Mouse (Mus musculus): ENCODE measurements around the gene Flt3. TPM values are rescaled to one million over a fixed set of nuclear protein-coding genes. Genes with fewer than 3 reads are reported as not detected.

Flt3 gene
- total RNA-seq, 2 experiments from 2014 or later = 1.7 to 2.4 TPM

DNA sequence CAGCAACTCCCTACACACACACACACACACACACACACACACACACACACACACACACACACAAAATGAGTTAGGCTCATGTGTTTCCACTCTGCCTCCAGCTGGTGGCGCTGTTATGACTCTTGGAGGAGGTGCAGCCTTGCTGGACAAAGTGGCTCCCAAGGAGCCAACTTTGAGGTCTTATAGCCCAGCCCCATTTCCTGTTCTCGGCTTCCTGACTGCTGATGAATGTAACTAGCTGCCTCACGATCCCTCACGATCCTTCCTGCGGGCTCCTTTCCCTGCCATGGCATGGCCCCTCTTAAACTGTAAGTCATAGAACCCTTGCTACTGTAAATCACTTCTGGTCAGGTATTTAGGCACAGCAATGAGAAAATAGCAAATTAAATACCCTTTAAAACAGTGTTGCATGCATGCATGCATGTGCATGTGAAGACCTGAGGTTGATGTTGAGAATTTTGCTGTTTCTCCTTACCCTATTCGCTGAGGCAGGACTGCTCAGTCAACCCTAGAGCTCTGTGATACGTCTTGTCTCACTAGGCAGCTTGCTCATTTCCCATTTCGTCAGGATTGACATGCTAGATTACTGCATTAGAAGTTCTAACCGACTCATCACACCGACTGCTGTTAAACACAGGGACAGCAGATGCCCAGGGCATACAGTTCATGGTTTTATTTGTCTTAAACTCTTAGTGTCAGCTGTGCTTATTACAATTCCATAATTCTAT is 18.3 kb upstream of the Flt3 start:
- ATAC-seq (replicated peaks; ENCODE audit: low FRiP score, low TSS enrichment, poor library complexity, severe bottlenecking) = peak; percentile 92

DNA sequence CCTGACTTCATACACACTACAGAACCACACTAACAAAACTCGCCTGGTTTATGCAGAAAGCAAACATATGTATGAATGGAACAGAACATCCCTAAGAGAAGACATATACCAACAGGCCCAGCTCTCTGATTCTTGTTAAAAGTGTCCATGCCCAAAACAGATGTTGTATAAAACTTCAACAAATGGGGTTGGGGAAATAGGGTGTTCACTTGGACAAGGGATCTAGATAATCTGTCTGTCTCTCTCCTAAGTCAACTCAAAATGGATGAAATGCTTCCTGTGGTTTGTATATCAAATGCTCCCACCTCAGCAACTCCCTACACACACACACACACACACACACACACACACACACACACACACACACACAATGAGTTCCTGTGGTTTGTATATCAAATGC is 17.7 kb upstream of the Flt3 start:
- ATAC-seq (replicated peaks; ENCODE audit: low FRiP score, low TSS enrichment, poor library complexity, severe bottlenecking) = peak; percentile 34

DNA sequence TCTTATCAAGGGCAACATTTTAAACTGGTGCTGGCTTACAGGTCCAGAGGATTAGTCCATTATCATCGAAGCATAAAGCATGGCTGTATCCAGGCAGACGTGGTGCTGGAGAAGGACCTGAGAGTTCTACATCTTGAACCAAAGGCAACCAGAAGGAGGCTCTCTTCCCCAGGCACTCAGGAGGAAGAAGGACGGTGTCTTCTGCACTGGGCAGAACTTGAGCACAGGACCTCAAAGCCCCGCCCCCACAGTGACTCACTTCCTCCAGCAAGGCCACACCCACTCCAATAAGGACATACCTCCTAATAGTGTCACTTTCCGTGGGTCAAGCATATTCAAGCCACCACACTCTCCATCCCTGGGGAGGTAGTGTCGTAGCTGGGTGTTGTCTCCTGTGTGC is 10.3 kb upstream of the Flt3 start:
- no peak for ATAC-seq (replicated peaks; ENCODE audit: low FRiP score, low TSS enrichment, poor library complexity, severe bottlenecking)

DNA sequence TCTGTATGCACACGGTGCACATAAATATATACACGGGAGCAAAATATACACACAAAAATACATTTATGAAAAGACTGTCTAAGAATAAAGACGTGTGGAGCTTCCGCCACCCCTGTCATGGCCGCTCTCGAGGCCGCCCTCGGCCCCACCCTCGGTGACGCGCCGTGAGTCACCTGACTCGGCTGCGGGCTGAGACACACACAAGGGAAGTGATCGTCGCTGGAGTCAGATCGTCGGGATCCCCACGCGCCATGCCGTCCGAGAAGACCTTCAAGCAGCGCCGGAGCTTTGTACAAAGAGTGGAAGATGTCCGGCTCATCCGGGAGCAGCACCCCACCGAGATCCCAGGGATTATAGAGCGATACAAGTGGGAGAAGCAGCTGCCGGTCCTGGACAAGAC is 8.4 kb upstream of the Flt3 start:
- ATAC-seq (replicated peaks; ENCODE audit: low FRiP score, low TSS enrichment, poor library complexity, severe bottlenecking) = no peak

DNA sequence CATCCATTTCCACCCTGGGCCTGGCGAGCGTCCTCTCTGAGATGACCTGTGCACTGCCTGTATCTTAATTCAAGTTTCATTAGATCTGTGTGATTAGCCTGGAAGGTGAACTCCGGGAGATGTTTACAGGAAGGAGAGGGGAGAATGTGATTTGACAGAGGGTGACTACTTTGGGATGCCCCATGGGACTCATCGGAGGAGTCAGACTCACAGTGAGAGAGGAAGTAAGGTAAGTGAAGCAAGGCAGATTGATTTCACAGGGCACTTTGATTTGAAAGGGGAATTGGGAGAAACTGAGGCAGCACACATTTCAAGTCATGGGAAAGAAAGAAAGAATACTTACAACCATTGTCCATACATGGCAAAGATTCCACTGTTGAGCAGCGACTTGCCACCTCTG is 5.8 kb upstream of the Flt3 start:
- ATAC-seq (replicated peaks; ENCODE audit: low FRiP score, low TSS enrichment, poor library complexity, severe bottlenecking) = no peak

DNA sequence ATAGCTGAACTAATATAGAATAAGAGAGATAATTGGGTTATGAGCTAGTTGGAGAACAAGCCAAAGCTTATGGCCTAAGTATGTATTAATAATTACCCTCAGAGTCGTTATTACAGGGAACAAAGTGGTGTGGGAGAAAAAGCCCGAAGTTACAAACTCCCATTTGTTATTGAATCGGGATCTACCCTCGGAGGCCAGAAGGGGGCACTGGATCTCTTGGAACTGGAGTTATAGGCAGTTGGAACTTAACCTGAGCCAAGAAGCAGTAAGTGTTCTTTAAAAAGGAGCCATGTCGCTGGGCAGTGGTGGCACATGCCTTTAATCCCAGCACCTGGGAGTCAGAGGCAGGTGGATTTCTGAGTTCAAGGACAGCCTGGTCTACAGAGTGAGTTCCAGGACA is 2.2 kb upstream of the Flt3 start:
- peak; percentile 60 for ATAC-seq (replicated peaks; ENCODE audit: low FRiP score, low TSS enrichment, poor library complexity, severe bottlenecking)

DNA sequence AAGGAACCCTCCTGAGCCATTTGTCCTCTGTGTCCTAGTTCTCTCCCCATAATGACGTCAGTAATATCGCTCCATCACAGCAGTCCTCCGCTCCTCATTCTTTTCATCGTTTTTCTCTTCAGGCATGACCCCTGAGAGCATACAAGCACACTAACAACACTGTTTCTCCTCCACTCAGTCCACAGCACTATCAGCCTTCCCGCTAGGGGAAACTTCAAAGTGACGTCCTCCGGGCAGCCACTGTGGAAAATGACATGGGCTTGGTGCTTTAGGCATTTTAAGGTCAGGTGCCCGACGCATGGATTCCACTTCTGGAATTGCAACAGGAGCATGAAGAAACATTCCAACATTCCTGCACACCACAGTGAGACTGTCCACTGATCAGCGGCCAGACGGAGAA is 735 bp upstream of the Flt3 start:
- ATAC-seq (replicated peaks; ENCODE audit: low FRiP score, low TSS enrichment, poor library complexity, severe bottlenecking) = no peak

DNA sequence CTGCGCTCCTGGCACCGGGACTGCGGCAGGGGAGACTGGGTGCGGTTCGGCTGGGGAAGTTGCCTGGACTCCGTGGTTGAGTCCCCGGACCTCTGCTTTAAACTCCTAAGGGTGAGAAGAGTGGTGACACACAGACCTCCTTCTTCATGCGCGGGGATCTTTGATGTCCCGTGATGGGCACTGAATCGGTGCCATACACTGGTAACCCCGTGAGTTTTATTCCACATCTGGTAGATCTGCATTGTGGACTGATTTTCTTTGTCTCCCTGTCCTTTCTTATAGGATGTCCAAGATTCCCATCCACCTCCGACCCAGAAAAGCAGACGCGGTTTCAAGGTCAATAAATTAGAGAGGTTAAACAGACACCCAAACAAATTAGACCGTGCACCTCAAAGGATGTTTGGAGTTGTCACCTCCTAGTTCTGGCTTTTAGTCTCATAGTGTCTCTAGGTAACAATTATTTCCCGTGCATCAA is 253 bp upstream of the Flt3 start:
- no peak for ATAC-seq (replicated peaks; ENCODE audit: low FRiP score, low TSS enrichment, poor library complexity, severe bottlenecking)

DNA sequence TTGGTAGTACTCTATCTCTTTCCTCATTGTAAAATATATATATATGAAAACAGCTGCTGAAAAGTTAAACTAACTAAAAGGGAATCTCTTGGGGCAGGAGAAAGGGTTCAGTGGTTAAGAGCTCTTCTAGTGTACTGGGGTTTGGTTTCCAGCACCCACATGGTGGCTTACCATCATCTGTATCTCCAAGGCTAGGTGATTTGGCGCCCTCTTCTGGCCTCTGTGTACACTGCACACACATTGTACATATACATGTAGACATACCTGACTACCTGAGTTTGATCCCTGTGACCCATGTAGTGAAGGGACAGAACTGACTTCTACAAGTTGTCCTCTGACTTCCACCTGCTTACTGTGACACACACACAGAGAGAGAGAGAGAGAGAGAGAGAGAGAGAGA is 5.2 kb downstream of the Flt3 start:
- ATAC-seq (replicated peaks; ENCODE audit: low FRiP score, low TSS enrichment, poor library complexity, severe bottlenecking) = no peak

DNA sequence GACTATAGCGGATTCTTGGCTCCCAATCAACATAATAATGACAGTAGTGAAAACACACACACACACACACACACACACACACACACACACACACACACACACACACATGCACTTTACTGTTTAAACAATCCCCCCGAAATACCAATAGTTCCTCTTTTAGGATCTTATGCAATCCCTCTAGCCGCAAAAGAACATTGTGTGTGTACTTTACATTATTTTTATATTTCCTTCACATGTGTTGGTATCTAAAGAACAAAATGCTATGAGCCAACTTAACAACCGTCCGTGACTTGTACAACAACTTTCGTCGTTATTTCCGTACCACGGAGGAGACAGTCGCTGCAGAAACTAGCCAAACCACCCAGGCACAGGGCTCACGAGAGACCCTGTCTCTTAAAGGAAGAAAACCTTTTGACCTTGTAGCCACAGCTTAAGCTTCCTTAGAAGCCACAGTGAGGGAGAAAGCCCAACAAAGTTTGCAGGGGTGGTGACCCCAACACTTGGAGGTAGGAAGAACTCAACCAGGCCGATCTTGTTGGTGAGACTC is 7.5 kb downstream of the Flt3 start:
- ATAC-seq (replicated peaks; ENCODE audit: low FRiP score, low TSS enrichment, poor library complexity, severe bottlenecking) = no peak

DNA sequence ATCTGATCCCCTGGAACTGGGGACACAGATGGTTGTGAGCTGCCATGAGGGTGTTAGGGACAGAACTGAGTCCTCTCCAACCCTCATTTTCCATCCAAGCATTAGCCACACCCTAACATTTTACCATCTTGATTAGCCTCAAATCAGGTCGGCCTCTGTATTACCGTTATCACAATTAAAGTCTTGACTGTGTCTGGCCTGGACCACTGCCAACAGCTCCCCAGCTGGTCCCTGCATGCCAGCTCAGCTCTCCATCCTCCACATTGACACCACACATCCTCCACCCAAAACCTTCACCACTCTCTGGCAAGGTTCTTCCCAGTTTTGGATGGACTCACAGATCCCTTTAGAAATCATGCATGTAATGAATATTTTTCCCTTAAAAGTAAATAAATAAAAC is 9.5 kb downstream of the Flt3 start:
- peak; percentile 55; the same call in 1 of the 2 replicates for ATAC-seq (replicated peaks; ENCODE audit: low FRiP score, low TSS enrichment, poor library complexity, severe bottlenecking)

DNA sequence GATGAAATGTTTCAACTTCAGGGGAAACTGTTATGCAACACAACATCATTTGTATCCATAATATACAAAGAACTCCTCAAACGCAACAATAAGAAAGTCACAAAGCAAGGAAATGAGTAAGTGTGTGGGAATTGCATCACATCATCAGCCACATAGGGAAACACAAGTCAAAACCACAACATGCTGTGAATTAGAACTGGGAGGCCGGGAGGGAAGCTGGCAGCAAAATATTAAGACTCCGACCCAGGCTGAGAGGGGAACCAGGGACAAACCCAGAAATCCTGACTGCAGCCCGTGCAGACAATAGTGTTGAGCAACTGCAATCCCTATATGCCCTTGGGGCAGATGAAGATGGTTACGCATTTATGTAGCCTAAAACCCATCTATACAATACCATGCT is 11.2 kb downstream of the Flt3 start:
- no peak for ATAC-seq (replicated peaks; ENCODE audit: low FRiP score, low TSS enrichment, poor library complexity, severe bottlenecking)

DNA sequence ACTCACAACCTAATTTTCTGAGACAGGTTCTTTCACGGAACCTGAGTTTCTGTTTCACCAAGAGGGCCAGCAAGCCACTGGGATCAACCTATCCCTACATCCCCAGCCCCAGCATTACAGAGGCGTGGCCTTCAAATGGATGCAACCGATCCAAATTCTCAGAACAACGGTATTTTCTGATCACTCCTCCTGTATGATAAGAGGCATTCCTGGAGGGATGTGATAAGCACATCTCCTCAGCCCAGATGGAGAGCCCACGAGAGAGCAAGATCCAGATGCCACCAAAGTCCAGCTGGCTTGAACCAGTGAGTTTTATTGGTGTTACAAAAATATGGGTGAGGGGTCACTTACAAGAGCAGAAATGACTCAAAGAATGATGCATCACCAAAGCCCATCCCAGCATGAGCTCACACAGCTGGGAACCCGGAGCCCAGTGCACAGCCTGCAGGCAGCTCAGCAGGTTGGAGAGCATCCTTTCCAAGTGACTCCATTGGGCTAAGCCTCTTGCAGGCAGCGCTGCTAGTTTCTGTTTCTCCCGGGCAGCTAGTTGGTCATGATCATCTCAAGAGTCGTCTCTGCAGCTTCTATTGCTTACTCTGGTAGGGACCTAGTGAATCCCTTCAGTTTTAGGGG is 11.8 kb downstream of the Flt3 start:
- 0 out of 2 replicates have a peak, but pooled peaks have one; percentile 21 for ATAC-seq (replicated peaks; ENCODE audit: low FRiP score, low TSS enrichment, poor library complexity, severe bottlenecking)

DNA sequence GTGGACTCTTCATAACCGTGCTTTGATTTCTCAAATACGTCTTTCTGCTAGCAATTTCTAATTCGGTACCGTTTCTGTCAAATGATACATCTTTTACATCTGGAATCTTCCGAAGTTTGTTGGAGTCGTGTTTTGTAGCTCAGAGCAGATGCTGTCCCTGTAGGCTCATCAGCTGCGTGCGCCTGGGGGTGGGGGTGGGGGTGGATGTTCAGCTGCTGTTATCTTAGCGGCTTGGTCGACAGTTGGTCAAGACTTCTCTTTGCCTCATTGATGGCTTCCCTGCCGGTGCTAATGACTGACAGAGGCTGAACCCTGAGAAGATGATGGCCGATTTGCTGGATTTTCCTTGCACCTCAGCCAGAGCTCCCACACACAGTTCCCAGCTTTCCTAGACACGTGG is 13.4 kb downstream of the Flt3 start:
- ATAC-seq (replicated peaks; ENCODE audit: low FRiP score, low TSS enrichment, poor library complexity, severe bottlenecking) = no peak

DNA sequence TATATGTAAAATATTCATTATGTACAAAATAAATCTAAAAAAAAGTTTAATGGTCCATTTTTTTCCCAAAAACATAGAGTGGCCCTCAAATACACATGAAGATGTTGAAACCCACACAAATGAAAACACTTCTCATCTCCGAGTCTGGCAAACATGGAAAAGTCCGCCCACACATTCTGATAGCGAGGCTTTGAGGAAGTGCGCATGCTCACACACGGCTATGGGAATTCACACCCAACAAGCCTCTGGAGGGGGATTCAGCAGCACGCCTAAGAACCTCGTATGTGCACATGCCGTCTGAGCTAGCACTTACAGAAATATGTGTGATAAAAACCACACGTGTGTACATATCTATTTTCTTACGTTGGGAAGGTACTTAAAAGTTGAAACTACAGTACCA is 18.9 kb downstream of the Flt3 start:
- ATAC-seq (replicated peaks; ENCODE audit: low FRiP score, low TSS enrichment, poor library complexity, severe bottlenecking) = no peak

DNA sequence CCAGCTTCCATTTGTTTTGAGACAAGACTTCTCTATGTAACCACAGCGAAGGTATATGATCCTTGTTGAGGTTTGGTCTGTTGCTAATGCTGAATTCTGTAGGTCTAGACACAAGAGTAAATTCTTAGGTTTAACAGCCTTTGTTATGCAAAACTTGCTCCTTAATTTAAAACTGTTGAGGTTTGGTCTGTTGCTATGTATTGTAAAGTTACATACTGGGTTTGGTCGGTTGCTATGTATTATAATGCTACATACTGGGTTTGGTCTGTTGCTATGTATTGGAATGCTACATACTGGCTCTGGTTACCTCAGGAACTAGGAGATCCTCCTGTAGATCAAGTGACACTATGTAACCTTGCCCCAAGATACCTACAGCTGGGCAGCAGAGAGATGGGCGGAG is 20.8 kb downstream of the Flt3 start:
- no peak for ATAC-seq (replicated peaks; ENCODE audit: low FRiP score, low TSS enrichment, poor library complexity, severe bottlenecking)

DNA sequence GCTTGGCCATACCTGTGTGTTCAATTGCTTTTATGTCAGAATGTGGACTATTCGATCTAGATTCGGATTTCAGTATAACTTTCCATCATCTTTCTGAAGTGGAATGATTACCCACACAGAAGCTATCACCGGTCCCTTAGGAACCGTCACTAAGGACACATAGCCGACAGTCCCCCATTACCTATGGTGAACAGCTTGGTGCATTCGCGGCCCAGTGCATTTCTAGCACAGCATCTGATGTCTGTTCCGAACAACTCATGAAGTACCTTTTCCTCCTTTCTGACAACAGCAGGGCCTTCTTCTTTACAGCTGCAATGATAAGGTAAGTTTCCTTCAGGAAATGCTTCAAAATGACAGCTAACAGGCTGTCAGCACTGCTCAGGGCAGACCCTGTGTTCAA is 30.0 kb downstream of the Flt3 start:
- no peak for ATAC-seq (replicated peaks; ENCODE audit: low FRiP score, low TSS enrichment, poor library complexity, severe bottlenecking)

DNA sequence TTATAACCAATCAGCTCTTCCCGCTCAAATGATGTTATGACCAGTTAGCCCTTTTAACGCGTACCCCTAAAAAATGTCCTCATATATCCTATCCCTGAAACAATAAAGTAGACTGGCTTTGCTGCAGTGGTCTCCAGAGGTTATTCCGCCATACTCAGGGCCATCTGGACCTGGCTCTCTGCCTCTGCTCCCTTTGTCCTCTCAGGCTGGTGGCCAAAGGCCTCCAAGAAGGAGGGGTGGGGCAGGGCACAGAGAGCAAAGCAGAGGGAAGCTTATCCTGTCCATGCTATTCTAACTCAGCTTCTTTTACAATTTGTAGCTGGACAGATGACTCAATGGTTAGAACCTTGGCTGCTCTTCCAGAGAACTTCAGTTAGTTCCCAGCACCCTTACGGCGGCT is 32.1 kb downstream of the Flt3 start:
- no peak for ATAC-seq (replicated peaks; ENCODE audit: low FRiP score, low TSS enrichment, poor library complexity, severe bottlenecking)

DNA sequence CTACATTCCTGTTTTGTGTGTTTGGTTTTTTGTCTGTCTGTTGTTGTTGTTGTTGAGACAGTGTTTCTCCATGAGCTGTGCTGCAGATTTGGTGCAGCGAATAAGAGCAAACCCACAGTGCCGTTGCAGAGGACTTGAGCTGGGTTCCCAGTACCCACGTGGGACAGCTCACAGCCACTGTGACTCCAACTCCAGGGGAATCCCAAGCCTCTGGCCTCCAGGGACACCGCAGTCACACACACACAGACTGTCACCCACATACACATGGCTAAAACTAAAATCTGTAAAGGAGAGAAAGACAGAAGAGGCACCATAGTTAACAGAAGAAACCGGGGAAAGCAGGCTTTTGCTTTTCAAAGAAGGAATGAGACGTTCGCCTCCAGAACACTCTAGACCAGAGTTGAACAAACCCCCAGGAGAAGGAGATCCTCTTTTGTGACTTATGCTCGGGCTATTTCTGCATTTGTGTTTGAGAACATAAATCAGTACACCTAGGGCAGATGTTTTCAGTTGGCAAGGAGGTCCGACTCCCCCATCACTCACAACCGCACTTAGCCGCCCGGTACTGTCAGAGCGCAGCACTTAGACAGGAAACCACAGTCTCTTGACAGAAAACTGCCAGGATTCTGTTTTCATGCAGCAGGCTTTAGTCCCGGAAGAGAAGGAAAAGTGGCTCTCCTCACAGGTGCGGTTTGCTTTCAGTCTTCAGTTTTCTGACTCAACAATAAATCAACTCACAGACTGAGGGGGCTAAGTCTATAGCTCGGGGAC is 34.1 kb downstream of the Flt3 start:
- 0 out of 2 replicates have a peak, but pooled peaks have one; percentile 10 for ATAC-seq (replicated peaks; ENCODE audit: low FRiP score, low TSS enrichment, poor library complexity, severe bottlenecking)

DNA sequence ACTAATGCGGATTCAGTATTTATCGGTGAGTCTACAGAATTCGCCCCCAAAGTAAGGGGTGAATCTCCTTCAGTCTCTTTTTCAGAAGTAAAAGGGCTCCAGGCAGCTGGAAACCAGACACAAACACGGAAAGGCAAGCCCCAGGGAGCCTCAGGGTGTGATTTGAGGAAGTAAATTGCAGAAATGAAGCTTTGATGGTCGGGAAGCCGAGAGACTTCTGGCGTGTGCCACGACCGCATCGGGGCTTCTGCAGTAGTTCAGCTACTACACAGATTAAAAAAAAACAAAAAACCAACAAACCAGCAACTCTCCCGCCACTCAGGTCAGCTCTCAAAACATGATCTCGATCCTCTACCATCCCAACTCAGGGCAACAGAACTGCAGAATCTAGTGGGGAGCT is 37.2 kb downstream of the Flt3 start:
- ATAC-seq (replicated peaks; ENCODE audit: low FRiP score, low TSS enrichment, poor library complexity, severe bottlenecking) = no peak

Data from megakaryocyte-erythroid progenitor cell, adult 5-6 weeks (primary cell).